Mouse (Mus musculus): ENCODE data around the gene Olfr135.

Gene Olfr135

GRCm38 (mm10) chr17:38204035-38204434, at the start of gene Olfr135:
Gene Olfr135 (plus strand): TSS chr17:38204335.
- DNase-seq = no peak

DNA sequence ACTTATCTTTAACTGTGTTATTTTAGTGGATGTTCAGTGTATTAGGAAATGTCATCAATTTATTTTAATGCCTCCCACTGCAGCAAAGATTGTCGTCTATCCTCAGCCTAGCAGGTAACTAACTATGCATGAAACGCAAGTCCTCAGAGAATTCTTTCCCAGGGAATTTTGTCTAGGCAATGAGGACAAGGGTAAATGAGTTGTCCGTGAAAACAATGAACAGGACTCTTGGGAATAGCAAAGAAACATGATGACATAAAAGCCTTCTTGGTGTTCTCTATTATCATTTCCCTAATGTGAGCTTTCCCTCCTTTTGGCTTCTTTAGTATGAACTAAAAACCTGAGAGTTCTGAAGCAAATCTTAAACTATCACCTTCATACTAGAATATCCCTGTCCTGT, 33.0 kb upstream of the Olfr135 start, which contains the start of gene Olfr134:
TSS of gene Olfr134 (plus strand) at position 301 of the 400 bp plus-strand sequence.
- DNase-seq = no peak
